Mouse (Mus musculus) heart, adult 2 months (tissue): ENCODE data around the gene Shld2. TPM values are rescaled to one million over a fixed set of nuclear protein-coding genes. Genes with fewer than 3 reads are reported as not detected.
A peak's percentile ranks its signal among the peaks of the same experiment; 100 is the strongest.

Source experiments
- DNase-seq, 2 experiments: peaks; one replicate each; pipeline ENCODE4 v3.0.0; 2021
- H3K27ac ChIP-seq: fragments of 200-600 bp; 2 replicates; pipeline ENCODE4 v1.8.1; 2022
- H3K27me3 ChIP-seq: fragments of 200-500 bp; 2 replicates; pipeline ENCODE4 v1.6.1; 2012; ENCODE audit warnings: mild to moderate bottlenecking, low read length, inconsistent platforms, mixed read lengths; ENCODE audit not compliant: control insufficient read depth, insufficient read depth
- H3K36me3 ChIP-seq: fragments of 200-500 bp; 2 replicates; pipeline ENCODE4 v1.6.1; 2012; ENCODE audit warnings: low read length, inconsistent platforms; ENCODE audit not compliant: control insufficient read depth, insufficient read depth
- H3K4me1 ChIP-seq: fragments of 200-500 bp; 2 replicates; pipeline ENCODE4 v1.6.1; 2011; ENCODE audit warnings: low read length; ENCODE audit not compliant: control insufficient read depth, insufficient read depth
- H3K4me3 ChIP-seq: fragments of 200-600 bp; 2 replicates; pipeline ENCODE4 v1.8.1; 2022
- H3K79me2 ChIP-seq: fragments of 200-500 bp; replicated peaks from 2 replicates; pipeline ENCODE4 v1.6.1; 2012; ENCODE audit warnings: mild to moderate bottlenecking, inconsistent platforms, low read length, moderate library complexity, mixed read lengths; ENCODE audit not compliant: control insufficient read depth, insufficient read depth
- H3K9ac ChIP-seq: fragments of 200-500 bp; 2 replicates; pipeline ENCODE4 v1.6.1; 2012; ENCODE audit warnings: low read depth, mild to moderate bottlenecking, control low read depth, inconsistent platforms, low read length, mixed read lengths
- CTCF ChIP-seq: fragments of 200-600 bp; IDR thresholded peaks from 2 replicates; pipeline ENCODE4 v1.8.1; 2022; ENCODE audit warnings: antibody characterized with exemption, mild to moderate bottlenecking, moderate library complexity
- EP300 ChIP-seq: fragments of 200-500 bp; IDR thresholded peaks from 2 replicates; pipeline ENCODE4 v1.6.1; 2011; ENCODE audit warnings: low read depth, low read length, control low read depth; ENCODE audit not compliant: insufficient read depth
- POLR2A ChIP-seq: fragments of 200-500 bp; IDR thresholded peaks from 2 replicates; pipeline ENCODE4 v1.6.1; 2011; ENCODE audit warnings: mild to moderate bottlenecking, low read depth, low read length, control low read depth; ENCODE audit not compliant: insufficient read depth
- WGBS: fragments of 180-500 bp; shearing (Covaris S2); methylation state at CpG from one replicate; pipeline ENCODE4 v1.1.7; 2018; 5-methylcytosine and 5-hydroxymethylcytosine counted together
- intact Hi-C: fragments of 180-260 bp; cut with DNase I; formaldehyde crosslinking; loops from one replicate; pipeline ENCODE4 v1.15.1; 2025
- polyA plus RNA-seq: library from polyadenylated mRNA; depleted of rRNA; stranded (reverse); fragments of >200 nt; gene quantifications from 2 replicates; pipeline ENCODE4 v1.2.3, GENCODE M21; 2012
- total RNA-seq, 2 experiments: library from RNA; stranded (reverse); gene quantifications; 2 replicates each; pipeline ENCODE4 v1.2.3; 2021

The Shld2 gene
- total and polyA plus RNA-seq, 3 experiments, result 2.4 to 9.9 (median 7.8) TPM

DNA sequence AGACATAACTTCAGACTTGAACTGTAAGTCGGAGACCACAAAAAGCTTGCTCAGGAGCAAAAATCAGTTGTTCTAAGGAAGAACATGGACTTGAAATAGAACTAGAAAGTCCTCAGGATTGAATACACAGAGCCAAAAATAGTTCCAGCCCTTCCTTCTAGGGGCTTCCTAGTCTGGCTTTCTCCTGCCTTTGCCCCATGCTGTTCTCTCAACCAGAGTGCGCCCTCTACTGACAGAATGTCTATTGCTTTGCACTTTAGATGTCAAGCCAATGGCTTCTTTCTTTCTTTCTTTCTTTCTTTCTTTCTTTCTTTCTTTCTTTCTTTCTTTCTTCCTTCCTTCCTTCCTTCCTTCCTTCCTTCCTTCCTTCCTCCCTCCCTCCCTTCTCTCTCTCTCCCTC is 101.6 kb downstream of the Shld2 start:
- no peaks in the 10 kb centered on the region for H3K36me3 ChIP-seq
- no peaks in the 10 kb centered on the region for H3K27me3 ChIP-seq
- H3K79me2 ChIP-seq, result no peaks in the 10 kb centered on the region
- intact Hi-C loops, result loop anchor here (2.0 to 10.0 kb wide), 2 partner anchors 128 to 254 kb away; partner anchors contain the start of gene Rbp3
- peak; percentile 70 for TF ChIP-seq CTCF
- no peak for TF ChIP-seq POLR2A
- no peak overlapping the region for H3K9ac ChIP-seq
- no peaks in the 10 kb centered on the region for H3K4me1 ChIP-seq
- no peak overlapping the region for H3K27ac ChIP-seq
- 45% methylated on average over 2 of the region's 2 CpGs for WGBS
- no peak for DNase-seq
- H3K4me3 ChIP-seq, result no peak overlapping the region

DNA sequence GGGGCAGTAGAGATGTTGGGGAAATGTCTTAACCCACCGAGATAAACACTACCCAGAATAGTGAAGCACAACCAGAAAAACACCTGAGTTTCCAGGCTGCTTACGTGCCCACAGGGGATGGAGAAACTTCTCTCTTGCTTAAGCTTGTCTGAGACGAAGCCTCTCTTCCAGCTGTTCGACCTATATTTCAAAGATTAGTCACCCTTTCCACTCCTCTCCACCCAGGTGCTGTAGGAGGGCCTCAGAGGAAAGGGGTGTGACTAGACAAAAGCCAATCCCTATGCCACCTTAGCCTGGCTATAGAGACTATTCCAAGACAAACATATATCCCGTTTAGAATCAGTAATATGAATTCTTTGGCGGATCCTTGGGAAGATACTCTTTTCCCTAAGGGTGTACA is 102.3 kb downstream of the Shld2 start:
- intact Hi-C loops, result loop anchor here (2.0 to 10.0 kb wide), 2 partner anchors 127 to 253 kb away; partner anchors contain the start of gene Rbp3
- no peak overlapping the region for H3K9ac ChIP-seq
- no peak for TF ChIP-seq POLR2A
- TF ChIP-seq CTCF, result no peak
- TF ChIP-seq EP300, result no peak
- H3K79me2 ChIP-seq, result no peaks in the 10 kb centered on the region
- H3K4me3 ChIP-seq, result no peak overlapping the region
- WGBS, result 75% methylated on average over 6 of the region's 6 CpGs
- H3K4me1 ChIP-seq, result no peaks in the 10 kb centered on the region
- H3K27ac ChIP-seq, result no peak overlapping the region
- H3K36me3 ChIP-seq, result no peaks in the 10 kb centered on the region
- H3K27me3 ChIP-seq, result no peaks in the 10 kb centered on the region
- no peak for DNase-seq

DNA sequence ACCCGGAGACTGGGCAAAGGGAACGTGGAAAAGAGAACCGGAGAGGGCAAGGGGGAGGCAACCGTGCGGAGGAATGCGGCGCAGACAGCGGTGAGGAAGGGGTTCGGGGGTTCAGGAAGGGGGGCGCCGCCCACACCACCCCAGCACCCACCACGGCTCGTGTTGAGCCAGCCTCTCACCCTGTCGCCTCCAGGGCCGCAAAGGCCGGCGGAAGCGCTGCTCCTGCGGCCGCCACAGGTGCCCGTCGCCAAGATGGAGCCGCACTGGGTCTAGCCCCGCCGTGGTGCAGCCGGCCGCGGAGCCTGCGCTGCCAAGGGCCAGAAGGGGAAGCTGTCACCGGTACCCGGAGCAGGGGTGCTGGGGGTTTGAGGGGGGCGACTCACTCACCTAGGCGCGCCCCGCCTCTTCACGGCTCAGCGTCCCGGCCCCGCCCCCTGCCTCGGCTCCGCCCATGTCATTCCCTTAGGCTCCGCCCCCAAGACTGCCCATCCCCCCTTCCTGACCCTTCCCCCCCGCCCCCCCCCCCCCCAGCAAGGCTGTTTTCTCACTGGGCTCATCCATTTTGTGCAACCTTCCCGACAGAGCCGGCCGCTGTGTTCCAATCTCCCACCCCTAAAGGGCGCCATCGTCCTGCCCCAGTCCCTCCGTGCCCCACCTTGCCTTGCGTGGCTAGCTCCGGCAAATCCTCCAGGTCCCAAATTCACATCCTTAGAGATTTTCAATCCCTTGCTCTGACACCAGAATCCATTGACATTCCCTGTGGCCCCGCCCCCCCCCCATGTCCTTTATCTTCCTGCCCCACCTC is 108.9 kb downstream of the Shld2 start, which contains the start of gene Gprin2:
Gprin2 (minus strand) TSS at position 423 of the 805 bp plus-strand sequence.
- Histone ChIP-seq H3K27me3 (no peaks in the 10 kb centered on the region), H3K27ac (no peak within 1 kb of the TSS), H3K79me2 (no peaks in the 10 kb centered on the region), H3K4me1 (no peaks in the 10 kb centered on the region), H3K9ac (peak within 1 kb of the TSS; percentile 61), H3K4me3 (peak within 1 kb of the TSS; percentile 59), H3K36me3 (no peaks in the 10 kb centered on the region)
- peak; percentile 5 to 28 for DNase-seq
- intact Hi-C loops, result loop anchor here (10.0 kb wide), 1 partner anchor 247 kb away; the partner anchor contains the start of gene Rbp3
- 5% methylated on average over 46 of the region's 52 CpGs for WGBS
- TF ChIP-seq EP300 (no peak), POLR2A (no peak), CTCF (no peak)

DNA sequence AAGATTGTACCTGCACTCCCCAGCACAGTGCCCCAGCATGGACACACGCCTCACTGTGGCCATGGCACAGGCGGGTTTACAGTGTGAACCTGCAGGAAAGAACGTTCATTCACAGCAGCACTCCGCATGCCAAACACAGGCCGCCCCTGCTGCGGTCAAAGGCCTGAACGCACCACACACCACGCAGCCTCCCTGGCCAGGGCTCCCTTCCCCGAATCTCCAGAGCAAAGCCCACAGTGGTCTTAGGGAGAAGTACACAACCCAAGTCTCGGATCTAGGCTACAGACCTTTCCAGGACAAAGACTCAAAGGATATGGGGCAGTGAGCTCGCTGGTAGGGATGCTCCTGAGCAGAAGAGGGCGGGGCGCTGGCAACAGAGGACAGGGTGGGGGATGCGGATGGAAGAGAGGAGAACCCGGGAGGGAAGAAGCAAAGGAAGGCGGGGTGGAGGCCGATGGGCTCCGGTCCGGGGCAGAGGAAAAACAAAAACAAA is 109.5 kb downstream of the Shld2 start:
- intact Hi-C loops, result loop anchor here (10.0 kb wide), 1 partner anchor 246 kb away; the partner anchor contains the start of gene Rbp3
- TF ChIP-seq CTCF (no peak), POLR2A (no peak), EP300 (no peak)
- H3K79me2 ChIP-seq, result no peaks in the 10 kb centered on the region

DNA sequence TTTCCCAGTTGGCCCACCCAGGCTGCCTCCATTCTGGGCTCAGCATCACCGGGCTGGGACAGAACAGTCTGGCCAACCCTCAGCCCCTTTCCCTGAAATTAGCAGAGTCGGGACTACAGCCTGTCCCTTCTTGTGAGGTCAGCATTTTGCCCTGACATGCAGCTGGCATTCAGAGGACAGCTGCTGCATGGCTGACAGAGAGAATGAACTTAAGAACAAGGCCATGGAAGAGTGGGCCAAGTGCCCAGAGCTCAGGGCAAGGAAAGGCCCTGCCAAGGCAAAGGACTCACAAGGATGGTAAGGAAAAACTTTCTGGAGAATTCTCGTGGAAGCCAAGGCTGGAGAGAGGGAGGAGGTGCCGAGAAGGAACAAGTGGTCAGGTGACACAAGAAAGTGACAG is 113.6 kb downstream of the Shld2 start:
- H3K4me3 ChIP-seq, result no peak overlapping the region
- intact Hi-C loops, result no loop called here
- WGBS, result 47% methylated on average over 4 of the region's 4 CpGs

More for the DNA sequence above, 109.5 kb downstream of the Shld2 start:
- Histone ChIP-seq H3K27ac (no peak overlapping the region), H3K4me1 (no peaks in the 10 kb centered on the region), H3K27me3 (no peaks in the 10 kb centered on the region), H3K9ac (no peak overlapping the region), H3K4me3 (peak overlapping the region; percentile 59), H3K36me3 (no peaks in the 10 kb centered on the region)
- 23% methylated on average over 19 of the region's 19 CpGs for WGBS
- peak; percentile 26 to 42 for DNase-seq

DNA sequence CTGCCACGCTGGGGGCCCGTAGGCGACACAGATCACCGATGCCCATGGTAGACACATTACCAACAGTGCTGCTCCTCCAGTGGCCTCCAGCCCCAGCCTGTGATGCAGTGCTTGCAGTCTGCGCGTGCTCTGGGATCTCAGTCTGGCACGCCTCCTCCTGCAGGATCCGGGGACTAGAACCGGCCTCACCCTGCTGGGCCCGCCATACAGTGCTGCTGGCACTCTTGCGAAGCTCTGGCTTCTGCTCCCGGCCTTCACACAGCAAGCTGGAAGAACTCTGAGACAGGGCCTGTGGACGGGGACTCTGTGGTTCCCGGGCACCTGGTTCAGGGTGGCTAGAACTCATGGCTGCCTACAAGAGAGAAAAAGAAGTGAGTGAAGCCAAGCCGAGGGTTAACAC is 114.8 kb downstream of the Shld2 start:
- H3K36me3 ChIP-seq, result no peaks in the 10 kb centered on the region
- H3K27me3 ChIP-seq, result no peaks in the 10 kb centered on the region
- TF ChIP-seq CTCF, result no peak
- no peak for TF ChIP-seq EP300
- TF ChIP-seq POLR2A, result no peak
- WGBS, result 92% methylated on average over 15 of the region's 15 CpGs
- no peak overlapping the region for H3K9ac ChIP-seq
- no peaks in the 10 kb centered on the region for H3K4me1 ChIP-seq
- H3K27ac ChIP-seq, result no peak overlapping the region
- no peak overlapping the region for H3K4me3 ChIP-seq
- intact Hi-C loops, result no loop called here
- H3K79me2 ChIP-seq, result no peaks in the 10 kb centered on the region
- no peak for DNase-seq

More for the DNA sequence above, 113.6 kb downstream of the Shld2 start:
- Histone ChIP-seq H3K9ac (no peak overlapping the region), H3K36me3 (no peaks in the 10 kb centered on the region), H3K4me1 (no peaks in the 10 kb centered on the region), H3K27ac (no peak overlapping the region), H3K27me3 (no peaks in the 10 kb centered on the region), H3K79me2 (no peaks in the 10 kb centered on the region)
- TF ChIP-seq EP300 (no peak), CTCF (no peak), POLR2A (no peak)
- no peak for DNase-seq
